8 mouse cellular contexts compared by ENCODE assay signal in genomic region chr8:105880754-105881520, GRCm38 (mm10). TPM values are rescaled to one million over a fixed set of nuclear protein-coding genes. Genes with fewer than 3 reads are reported as not detected.
DNase-seq lines count a peak whose midpoint lies in the region; ATAC-seq and TF ChIP-seq lines count a peak whose summit lies in the region.

Gene Edc4 (plus strand): TSS chr8:105880881.

- DNase-seq in CD4-positive helper T cell, adult 2 months (ENCODE audit: low read depth, low spot score) = peak; percentile 89
- peak; percentile 91 for DNase-seq in brain, adult 2 months (ENCODE audit: low read depth, low spot score)
- peak; percentile 69 for DNase-seq in liver, adult 2 months (ENCODE audit: extremely low read depth, low read depth, low spot score)
- peak; percentile 76 to 81 for DNase-seq in spleen, postnatal 36 days (ENCODE audit: low spot score in 2 of 2)

- no peaks in the 10 kb centered on the region for H3K9me3 ChIP-seq in heart, embryonic 11.5 days (replicated peaks; ENCODE audit: control insufficient read depth, low read length)
- no peaks in the 10 kb centered on the region for H3K9me3 ChIP-seq in kidney, embryonic 15.5 days (replicated peaks)

- H3K36me3 ChIP-seq in heart, embryonic 11.5 days (ENCODE audit: control insufficient read depth, insufficient read depth, low read length) = peaks cover 28% of the 10 kb centered on the region
- H3K36me3 ChIP-seq in kidney, embryonic 15.5 days = peaks cover 59% of the 10 kb centered on the region
- peaks cover 26% of the 10 kb centered on the region for H3K36me3 ChIP-seq in liver, adult 2 months (ENCODE audit: control insufficient read depth, insufficient read depth, low read length)

- peak; percentile 86 for TF ChIP-seq POLR2A in liver, adult 2 months (IDR thresholded peaks at IDR 0.05; ENCODE audit: extremely low read depth, insufficient read depth, low read length)

- no peaks in the 10 kb centered on the region for H3K27me3 ChIP-seq in heart, embryonic 11.5 days (ENCODE audit: control insufficient read depth, insufficient read depth, low read length)
- no peaks in the 10 kb centered on the region for H3K27me3 ChIP-seq in kidney, embryonic 15.5 days
- no peaks in the 10 kb centered on the region for H3K27me3 ChIP-seq in liver, adult 2 months (ENCODE audit: control insufficient read depth, insufficient read depth, low read length)

- ATAC-seq in erythroblast, adult 5-6 weeks (replicated peaks; ENCODE audit: low FRiP score, poor library complexity, severe bottlenecking) = peak; percentile 92
- ATAC-seq in heart, embryonic 11.5 days (replicated peaks; ENCODE audit: insufficient number of reproducible peaks, low FRiP score, low TSS enrichment) = peak; percentile 75
- ATAC-seq in kidney, embryonic 15.5 days (replicated peaks; ENCODE audit: low FRiP score) = peak; percentile 85
- peak; percentile 95 for ATAC-seq in monocyte, adult 5-6 weeks (replicated peaks; ENCODE audit: insufficient number of reproducible peaks, low FRiP score, low TSS enrichment, poor library complexity, severe bottlenecking)

- WGBS in heart, embryonic 11.5 days (ENCODE audit: insufficient replicate concordance) = under 1% methylated on average over 45 of the region's 45 CpGs
- WGBS in kidney, embryonic 15.5 days = under 1% methylated on average over 45 of the region's 45 CpGs
- under 1% methylated on average over 45 of the region's 45 CpGs for WGBS in liver, adult 2 months

- H3K4me2 ChIP-seq in heart, embryonic 11.5 days = peak within 1 kb of the TSS; percentile 81
- peak within 1 kb of the TSS; percentile 78 for H3K4me2 ChIP-seq in kidney, embryonic 15.5 days

- peaks cover 13% of the 10 kb centered on the region for H3K4me1 ChIP-seq in heart, embryonic 11.5 days (ENCODE audit: control insufficient read depth, insufficient read depth, low read length)
- peaks cover 31% of the 10 kb centered on the region for H3K4me1 ChIP-seq in kidney, embryonic 15.5 days
- peaks cover 9% of the 10 kb centered on the region for H3K4me1 ChIP-seq in liver, adult 2 months (ENCODE audit: control insufficient read depth, insufficient read depth, low read length)

- H3K27ac ChIP-seq in heart, embryonic 11.5 days (ENCODE audit: low read depth, low read length) = peak within 1 kb of the TSS; percentile 25; the same call in 1 of the 2 replicates
- peak within 1 kb of the TSS; percentile 79 for H3K27ac ChIP-seq in kidney, embryonic 15.5 days
- H3K27ac ChIP-seq in liver, adult 2 months (replicated peaks; ENCODE audit: insufficient read depth, low read depth, low read length) = no peak within 1 kb of the TSS

- H3K79me2 ChIP-seq in liver, adult 2 months (ENCODE audit: control insufficient read depth, insufficient read depth, low read length) = peaks cover 13% of the 10 kb centered on the region; the same call in 1 of the 2 replicates

- peak within 1 kb of the TSS; percentile 88 for H3K9ac ChIP-seq in heart, embryonic 11.5 days (ENCODE audit: low read depth, low read length)
- peak within 1 kb of the TSS; percentile 91 for H3K9ac ChIP-seq in kidney, embryonic 15.5 days
- H3K9ac ChIP-seq in liver, adult 2 months (ENCODE audit: low read depth, low read length) = peak within 1 kb of the TSS; percentile 81

- peak within 1 kb of the TSS; percentile 76 for H3K4me3 ChIP-seq in heart, embryonic 11.5 days (ENCODE audit: low read depth, low read length)
- H3K4me3 ChIP-seq in kidney, embryonic 15.5 days (replicated peaks) = peak within 1 kb of the TSS; percentile 94
- peak within 1 kb of the TSS; percentile 84 for H3K4me3 ChIP-seq in liver, adult 2 months (ENCODE audit: insufficient read depth, low read depth, low read length)

- no peak for TF ChIP-seq CTCF in liver, adult 2 months (IDR thresholded peaks at IDR 0.05; ENCODE audit: low read depth, low read length)

RNA-seq across cellular contexts. Expression of gene Edc4, which starts in this region (rescaled TPM):
- 4.0 and 9.2 TPM in 2 replicates for total RNA-seq in erythroblast, adult 5-6 weeks (2015; ENCODE audit: low replicate concordance)
- 12.4 and 17.6 TPM in 2 replicates for total RNA-seq in erythroblast, adult 5-6 weeks (2017; ENCODE audit: low replicate concordance)
- polyA plus RNA-seq in heart, embryonic 11.5 days (2014; fragmentation: Nextera tagmentation; extraction: Ambion mirVana) = 22.2 and 29.7 TPM in 2 replicates
- 47.1 and 51.9 TPM in 2 replicates for polyA plus RNA-seq in kidney, embryonic 15.5 days (2015; fragmentation: Nextera tagmentation; extraction: Ambion mirVana)
- 7.5 and 12.1 TPM in 2 replicates for total RNA-seq in liver, adult 2 months (2014; rRNA removed)
- 20.0 and 32.0 TPM in 2 replicates for polyA plus RNA-seq in liver, adult 2 months (2012; rRNA removed)
- 29.2 to 48.9 TPM (median 46.8 TPM) in 3 replicates for total RNA-seq in monocyte, adult 5-6 weeks (2017)
